Mouse (Mus musculus) spleen, embryonic (tissue): ENCODE data around the gene Slc35f4.

Source experiments
- CTCF ChIA-PET: fragments of 350-600 bp; sonication (Branson Sonifier 250); formaldehyde crosslinking; loops from one replicate; lab custom pipeline; 2022; lab: Charles Lee

The Slc35f4 gene

DNA sequence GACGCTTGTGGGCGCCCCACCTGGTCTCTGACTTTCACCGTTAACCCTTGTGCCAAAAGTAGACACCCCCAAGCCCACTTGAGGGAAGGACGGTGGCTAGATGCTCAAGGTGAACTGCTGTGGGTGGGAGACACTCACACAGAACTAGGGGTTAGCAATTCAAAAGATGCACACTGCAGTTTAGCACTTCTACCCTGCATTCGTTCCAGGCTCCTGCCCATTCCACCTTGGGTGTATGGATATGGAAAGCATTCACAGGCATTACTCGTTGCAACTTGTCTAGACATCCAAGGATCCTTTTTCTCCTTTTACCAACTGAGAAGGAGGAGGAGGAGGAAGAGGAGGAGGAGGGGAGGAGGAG lies at the start of gene Slc35f4:
TSS of gene Slc35f4 (minus strand) at position 116 of the 361 bp plus-strand sequence.
- CTCF ChIA-PET: no interaction called here

DNA sequence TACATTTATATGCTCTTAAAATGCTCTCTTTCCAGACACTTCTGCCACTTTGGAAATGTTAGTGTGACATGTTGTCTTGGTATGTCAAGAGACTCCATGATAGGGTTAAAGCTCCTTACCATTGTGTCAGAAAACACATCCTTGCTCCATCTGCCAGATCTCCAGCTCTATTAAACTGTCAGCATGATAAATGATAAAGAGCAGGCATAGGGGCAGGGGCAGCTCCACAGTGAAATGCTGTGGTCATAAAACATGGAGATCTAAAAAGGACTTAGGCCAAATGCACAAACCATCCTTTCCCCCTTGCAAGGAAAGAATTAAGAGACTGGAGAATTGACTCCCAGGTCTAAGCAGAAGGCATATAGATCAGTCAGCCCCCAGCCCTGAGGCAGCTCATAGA lies 42.5 kb upstream of the Slc35f4 start:
- CTCF ChIA-PET: no interaction called here

DNA sequence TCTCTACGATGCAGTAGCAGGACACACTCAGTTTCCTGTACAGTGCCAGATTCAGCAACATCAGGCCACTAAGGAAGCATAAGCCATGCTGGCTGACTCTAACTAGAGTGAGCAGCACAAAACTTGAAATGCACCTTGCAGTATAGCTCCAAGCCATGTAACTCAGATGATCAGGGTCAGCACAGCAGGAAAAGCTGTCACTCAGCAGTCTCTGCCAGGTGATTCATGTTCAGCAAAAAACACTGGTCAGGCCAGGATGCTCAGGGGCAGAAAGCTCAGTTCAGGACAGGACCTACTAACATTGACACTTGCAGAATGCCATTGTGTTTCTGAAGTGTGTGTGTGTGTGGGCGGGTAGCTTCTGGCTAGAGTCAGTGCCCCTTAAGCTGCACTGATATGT lies 34.9 kb upstream of the Slc35f4 start:
- CTCF ChIA-PET: no interaction called here

DNA sequence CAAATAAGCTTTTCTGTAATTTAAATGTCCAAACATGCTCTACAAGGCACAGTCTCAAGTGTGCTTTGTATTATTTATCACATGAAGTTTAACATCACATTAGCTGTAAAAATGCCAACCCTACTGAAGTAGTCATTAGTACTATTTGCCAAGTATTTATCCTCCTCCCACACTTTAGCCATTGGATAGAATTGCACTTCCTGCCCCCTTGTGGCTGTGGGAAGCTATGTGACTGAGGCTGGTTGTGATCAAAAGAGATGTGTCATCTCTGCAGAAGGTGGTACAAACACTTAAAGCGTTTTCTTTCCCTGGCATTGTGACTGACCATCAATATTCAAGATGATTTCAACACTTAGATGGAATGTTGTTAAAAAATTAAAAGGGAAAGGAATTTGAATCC lies 14.3 kb upstream of the Slc35f4 start:
- CTCF ChIA-PET: no interaction called here

DNA sequence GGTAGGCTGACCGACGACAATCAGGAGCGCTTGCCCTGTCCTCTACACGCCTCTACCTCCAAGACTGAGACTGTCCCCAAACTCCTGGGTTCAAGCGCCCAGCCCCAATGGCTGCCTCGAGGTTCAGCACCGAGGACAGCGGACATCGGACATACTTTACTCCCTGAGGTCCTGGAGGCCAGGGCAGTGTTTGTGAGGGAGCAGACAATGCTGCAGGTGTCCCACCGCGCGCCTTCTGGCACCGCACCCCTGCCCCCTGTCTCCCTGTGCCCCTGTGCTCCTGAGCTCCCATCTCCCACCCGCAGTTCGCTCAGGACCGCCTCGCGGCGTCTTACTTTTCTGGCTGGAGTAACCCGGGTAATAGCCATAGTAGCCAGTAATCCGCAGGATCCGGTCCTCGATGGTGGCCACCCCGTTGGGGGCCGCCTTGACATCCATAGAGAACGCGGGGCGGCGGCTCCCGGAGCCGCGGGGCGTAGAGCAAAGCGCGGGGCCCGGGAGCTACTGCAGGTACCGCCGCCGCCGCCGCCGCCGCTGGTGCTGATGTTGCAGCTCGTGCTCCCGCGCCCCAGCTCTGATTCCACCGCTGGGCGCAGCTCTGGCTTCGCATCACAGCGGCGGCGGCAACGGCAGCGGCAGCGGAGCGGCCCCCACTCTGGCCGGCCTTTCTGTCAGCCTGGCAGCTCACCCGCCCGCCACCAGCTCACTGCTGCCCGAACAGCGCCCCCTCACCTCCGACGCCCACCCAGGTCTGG lies 493 bp downstream of the Slc35f4 start:
- CTCF ChIA-PET: no interaction called here

DNA sequence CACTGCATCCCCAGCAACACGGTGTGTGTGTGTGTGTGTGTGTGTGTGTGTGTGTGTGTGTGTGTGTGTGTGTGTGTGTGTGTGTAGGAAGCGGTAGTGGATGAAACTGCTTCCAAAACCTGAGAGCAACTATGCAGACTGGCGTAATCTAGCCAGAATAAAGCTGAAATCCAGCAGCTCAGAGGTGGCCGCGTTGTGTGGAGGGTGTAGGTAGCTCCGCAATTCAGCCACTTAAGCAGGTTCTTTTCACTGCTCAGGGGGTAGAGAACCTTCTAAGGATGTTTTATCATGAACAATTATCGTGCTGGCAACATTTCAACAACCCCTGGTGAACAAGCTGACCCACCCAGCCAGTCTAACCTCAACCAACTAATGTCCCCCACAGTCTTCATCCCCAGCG lies 1.2 kb downstream of the Slc35f4 start:
- CTCF ChIA-PET: no interaction called here

DNA sequence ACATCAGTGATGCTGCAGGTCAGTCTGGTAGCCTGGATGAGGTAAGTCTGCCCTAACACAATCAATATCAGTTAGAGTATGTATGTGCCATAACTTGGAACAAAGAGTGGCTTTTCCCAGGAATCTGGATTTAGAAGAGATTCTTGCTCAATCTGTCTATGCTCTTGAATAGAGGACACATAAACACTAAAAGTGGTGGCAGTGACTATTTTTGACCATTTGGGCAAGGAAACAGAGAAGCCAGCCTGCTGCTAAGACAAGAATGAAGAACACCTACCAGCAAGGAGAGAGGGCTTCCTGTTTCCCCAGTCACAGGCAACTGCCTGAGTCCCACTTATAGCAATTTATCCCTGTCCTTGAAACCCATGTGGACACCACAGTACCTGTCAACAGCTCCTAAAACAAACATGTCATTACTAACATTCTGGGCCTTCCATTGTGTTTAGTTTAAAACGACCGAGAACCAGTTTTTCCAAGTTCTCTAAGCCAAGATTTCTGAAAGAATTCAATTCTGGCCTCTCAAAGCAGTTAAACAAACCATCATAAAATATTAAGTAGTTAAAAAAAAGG lies 10.7 kb downstream of the Slc35f4 start:
- CTCF ChIA-PET: no interaction called here

DNA sequence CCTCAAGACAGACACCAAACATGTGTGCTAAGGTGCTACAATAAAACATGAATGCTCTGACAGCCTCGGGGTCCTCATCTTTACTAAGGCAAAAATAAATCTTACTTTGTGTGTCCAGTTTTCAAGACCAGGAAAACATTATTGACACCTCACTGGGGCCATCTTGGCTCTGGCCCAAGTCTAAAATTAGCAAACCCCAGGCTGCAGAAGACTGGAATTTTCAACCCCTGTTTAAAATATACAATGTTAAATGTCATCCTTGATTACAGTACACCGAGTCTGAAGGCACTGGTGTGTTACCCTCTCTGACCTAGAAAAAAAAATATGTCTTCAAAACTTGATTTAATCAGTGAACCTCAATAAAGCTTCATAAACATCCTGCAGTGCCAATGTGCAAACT lies 11.7 kb downstream of the Slc35f4 start:
- CTCF ChIA-PET: no interaction called here

DNA sequence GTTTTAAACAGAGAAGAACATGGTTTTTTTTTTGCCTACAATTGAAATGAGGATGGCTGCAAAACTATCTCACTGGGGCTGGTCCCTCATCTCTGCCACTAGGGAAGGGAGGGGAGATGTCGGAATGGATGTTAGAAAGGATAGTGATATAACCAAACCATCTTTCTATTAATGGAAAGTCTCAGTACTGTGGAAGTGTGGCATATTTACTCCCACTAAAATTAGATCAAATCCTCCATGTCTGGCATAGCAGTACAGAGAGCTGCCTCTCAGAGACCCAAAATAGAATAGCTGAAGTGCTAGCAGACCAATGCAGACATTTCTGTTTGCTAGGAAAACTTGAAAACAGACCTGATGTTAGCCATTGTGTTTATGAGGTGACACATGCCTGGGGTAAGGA lies 30.7 kb downstream of the Slc35f4 start:
- CTCF ChIA-PET: no interaction called here

DNA sequence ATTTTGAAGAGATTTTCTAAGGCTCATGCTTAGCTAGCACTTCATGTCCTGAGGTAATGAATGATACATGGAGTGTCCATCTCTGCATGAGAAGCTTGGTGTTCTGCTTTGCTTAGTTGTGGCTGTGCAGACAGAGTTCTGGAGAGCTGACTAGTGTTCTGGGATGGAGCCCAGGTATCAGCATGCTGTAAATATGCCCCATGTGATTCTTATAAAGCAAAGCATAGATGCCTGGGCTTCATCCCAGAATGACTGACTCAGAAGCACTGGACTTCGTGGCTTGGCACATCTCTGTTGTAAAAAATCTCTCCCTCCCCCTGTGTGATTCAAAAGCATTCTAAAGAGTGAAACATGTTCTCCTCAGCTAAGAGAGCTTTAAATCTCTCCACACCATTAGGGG lies 32.1 kb downstream of the Slc35f4 start:
- CTCF ChIA-PET: no interaction called here

DNA sequence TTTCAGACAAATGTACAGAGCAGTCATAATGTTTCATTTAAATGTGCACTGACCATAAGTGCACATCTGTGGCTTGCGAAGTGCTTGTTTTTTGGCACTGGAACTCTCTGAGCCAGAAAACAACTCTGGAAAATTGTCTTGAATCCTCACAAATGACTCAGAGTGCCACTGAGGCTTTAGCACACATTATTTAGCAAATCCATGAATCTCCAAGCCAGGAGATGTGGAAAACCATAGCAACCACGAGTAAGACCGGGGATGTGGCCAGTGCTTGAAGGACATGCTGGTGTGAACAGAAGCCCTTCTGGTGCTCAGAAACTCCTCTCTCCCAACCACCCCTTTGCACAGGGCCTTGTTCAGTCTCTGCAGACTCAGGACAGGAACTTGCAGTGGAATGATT lies 33.3 kb downstream of the Slc35f4 start:
- CTCF ChIA-PET: no interaction called here

DNA sequence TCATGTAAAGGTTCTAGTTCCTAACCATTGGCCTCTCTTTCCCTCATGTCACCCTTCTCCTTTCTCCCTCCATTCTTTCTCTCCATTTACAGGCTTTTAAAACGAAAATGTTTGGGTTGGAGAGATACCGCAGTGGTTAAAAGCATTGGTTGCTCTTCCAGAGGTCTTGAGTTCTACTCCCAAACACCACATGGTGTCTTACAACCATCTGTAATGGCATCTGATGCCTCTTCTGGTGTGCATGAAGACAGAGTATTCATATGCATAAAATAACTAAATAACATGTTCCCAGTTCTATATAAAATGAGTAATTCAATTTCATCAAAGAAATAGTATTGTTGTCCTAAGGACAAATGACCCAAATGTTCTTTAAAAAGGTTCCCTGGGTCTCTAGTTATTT lies 49.2 kb downstream of the Slc35f4 start:
- CTCF ChIA-PET: no interaction called here

DNA sequence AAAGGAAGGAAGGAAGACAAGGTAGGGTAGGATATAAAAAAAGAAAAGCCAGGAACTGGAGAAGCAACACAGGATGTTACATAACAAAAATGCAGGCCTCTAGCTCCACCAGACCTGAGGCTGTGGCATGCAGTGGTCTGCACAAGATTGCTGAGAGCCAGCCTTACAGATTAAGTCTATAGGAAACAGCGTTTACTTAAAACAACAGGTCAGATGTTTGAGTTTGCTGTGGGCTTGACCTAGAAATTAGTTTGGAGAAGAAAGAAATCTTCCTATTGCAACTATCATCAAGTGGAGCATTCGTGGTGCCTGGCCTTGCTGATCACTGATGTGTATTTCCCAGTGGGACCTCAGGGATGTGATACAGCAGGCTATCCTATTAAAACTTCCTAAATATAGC lies 64.1 kb downstream of the Slc35f4 start:
- CTCF ChIA-PET: no interaction called here

DNA sequence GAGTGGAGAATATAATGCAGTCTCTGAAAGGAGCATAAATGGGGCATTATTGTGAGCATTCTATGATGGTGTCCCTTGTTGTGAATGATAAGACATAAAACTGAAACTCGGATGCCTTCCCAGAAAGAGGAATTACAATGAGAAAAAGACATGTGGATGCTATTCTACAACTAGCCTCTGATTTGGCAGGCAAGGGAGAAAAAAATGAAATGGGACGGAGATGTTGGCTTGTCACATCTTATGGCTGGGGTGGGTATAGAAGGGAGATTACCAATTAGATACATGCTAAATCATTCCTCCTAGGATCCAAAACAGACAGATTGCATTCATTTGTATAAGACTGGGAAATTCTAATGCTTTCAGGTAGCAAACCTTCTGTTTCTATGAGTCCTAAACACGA lies 65.0 kb downstream of the Slc35f4 start:
- CTCF ChIA-PET: no interaction called here

DNA sequence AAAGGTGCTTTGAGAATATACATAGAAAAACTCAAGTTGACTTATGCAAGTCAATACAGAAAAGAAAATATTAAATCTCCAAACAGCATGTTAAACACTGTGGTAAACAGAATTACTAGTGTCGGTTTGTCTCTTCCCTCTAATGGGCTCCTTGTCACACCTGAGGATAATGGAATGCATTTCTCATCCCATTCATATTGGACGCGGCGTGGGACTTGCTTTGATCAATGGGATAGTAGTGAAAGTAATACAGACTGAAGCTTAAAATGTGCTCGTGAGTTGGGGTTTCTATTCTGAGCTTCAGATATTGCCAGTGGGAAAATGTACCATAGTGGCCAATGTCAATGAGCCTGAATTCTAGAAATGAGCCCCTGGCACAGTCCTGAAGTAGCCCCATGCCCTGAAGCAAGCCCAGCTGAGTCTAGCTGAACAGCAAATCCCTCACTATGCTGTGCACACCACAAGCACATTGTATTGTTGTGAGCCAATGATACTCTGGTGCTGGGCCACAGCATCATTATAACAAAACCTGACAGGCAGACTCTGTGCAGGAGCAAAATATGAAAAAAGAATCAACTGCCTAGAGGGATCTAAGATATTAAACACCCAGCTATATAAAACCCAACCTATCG lies 71.4 kb downstream of the Slc35f4 start:
- CTCF ChIA-PET: no interaction called here

DNA sequence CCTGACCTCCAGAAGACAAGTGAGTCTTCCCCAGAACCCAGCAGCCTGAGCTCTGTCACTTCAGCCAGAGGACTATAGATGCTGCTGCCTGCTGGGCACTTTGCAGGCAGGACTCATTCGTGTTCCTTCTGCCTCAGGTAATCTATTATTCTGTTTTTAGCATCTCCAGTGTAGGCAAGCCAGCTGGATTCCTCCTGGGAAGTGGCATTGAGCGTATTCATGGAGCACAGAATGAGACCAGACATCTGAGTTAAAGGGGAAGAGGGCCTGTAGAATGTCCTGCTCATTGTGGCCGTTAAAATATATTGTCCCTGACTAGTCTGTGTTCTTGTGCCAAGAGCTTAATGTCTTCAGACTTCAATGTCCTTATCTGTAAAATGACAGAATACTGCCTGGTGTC lies 72.1 kb downstream of the Slc35f4 start:
- CTCF ChIA-PET: no interaction called here

DNA sequence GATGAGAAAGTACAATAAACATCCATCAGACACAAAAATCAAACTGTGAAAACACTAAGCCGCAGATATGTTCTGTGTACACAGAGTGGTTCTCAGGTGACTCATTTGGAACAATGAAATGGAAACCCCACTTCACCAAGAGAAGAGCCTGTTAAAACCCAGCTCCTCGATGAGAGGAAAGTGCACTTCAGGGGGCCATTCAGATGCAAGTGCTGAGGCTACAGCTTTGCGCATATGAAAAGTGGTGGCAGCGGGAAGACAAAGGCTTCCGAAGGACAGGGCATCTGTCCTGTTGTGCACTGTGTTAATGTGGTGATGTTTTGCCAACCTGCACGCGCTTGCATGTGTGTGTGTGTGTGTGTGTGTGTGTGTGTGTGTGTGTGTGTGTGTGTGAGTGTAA lies 78.2 kb downstream of the Slc35f4 start:
- CTCF ChIA-PET: no interaction called here

DNA sequence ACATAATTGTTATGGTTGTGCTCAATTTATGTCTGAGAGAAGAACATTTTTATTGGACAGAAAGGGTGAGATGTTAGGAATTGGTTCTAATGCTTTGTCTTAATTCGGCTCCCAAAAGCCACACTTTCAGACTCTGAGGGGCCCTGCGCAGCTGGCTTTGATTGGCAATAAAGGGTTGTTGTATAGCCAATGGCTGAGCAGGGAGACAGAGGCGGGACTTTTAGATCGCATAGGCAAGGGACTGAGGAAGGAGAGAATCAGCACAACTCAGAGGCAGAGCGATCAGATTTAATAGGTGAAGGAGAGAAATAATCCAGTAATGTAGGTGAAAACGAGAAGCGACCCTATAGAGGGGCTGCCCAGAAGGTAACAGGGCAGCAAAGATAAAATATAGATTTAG lies 79.4 kb downstream of the Slc35f4 start:
- CTCF ChIA-PET: no interaction called here

DNA sequence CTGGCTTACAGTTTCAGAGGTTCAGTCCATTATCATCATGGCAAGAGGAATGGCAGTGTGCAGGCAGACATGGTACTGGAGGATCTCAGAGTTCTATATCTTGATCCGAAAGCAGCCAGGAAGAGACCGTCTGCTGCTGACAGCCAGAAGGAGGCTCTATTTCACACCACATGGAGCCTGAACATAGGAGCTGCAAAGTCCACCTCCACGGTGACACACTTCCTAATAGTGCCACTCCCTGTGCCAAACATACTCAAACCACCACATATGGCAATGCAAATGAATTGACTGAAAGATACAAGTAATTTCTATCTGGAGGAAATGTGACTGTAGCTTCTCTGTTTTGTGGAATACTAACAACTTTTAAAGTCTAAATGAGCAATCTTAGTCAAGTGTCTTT lies 89.0 kb downstream of the Slc35f4 start:
- CTCF ChIA-PET: no interaction called here

DNA sequence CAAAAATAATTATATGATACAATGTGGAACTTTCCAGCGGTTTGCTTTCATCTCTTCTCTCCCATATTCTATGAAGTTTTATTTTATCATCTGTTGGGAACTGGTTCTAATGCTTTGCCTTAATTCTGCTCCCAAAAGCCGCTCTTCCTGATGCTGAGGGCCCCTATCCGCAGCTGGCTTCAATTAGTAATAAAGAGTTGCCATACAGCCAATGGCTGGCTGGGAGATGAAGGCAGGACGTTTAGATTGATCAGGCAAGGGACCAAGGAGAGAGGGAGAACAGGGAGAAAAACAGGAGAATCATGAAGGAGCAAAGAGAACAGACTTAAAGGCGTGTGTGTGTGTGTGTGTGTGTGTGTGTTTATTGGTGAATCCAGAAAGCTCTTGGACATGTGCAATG lies 94.0 kb downstream of the Slc35f4 start:
- CTCF ChIA-PET: no interaction called here

DNA sequence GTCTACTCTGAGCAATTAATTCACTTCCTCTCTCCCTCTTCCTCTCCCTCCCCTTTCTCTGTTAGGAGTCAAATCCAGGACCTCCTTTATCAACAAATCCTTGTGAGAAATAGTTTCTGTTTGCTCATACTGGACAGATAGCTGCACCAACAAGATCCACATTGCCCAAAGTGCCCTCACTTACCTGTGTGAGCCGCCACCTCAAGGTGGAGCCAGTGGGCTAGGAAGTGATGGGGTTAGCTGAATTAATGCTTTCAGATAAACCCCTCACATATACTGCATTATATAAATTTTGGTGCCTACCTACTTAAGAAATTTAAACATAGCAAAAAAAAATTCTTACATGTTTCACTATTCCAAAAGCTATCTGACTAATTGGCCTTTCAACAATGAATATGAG lies 133.4 kb downstream of the Slc35f4 start:
- CTCF ChIA-PET: no interaction called here

DNA sequence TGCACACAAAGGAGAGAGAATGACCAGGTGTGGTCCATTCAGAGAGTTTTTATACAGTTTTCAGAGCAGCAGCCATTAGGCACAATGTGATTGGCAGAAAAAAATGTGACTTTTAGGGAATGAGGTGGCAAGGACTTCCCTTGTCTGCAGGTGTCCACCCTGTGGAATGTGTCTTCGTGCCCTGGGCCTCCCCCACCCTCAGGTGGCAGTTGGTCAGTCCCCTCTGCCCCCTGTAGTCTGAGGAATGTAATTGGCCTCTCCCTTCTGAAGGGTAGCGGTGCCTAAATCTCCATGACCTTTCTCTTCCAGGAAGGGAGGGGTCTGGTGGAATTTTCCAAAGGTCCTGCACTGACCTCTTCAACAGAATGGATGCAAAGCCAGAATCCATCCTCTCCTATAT lies 163.7 kb downstream of the Slc35f4 start:
- CTCF ChIA-PET: no interaction called here

DNA sequence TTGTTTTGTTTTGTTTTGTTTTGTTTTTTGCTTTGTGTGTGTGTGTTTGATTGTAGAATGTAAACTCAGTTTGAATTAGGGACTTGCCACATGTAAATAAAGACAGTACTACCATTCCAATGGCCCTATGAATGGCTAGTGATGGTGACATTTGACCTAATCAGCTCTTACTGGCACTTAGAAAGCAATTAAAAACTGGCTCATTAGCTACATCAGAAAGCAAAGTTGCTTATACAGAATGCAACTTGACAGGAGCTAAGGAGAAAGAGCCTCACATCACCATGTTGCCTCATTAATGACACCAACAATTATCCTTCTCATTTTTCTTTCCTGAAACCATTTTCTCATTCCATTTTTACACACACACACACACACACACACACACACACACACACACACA lies 170.3 kb downstream of the Slc35f4 start:
- CTCF ChIA-PET: no interaction called here

DNA sequence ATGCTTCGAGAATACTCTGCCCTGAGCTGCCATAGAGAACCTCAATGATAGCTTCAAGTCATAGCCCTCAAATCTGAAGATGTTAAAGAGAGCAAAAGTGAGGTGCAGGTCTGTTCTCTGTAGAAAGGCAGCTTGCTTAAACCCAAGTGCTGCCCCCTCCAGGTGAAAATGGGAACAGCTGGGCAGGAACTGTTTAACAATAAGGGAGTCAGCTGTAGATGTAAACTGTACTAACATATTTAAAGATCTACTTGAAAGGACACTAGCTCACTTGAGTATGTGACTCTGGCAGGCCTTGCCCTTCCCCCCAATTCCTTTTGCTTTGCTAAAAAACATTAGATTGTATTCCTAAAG lies 177.0 kb downstream of the Slc35f4 start:
- CTCF ChIA-PET: no interaction called here
